Comparison of ENCODE assay signal across 23 mouse cellular contexts in genomic region chr7:73403538-73403937, GRCm38 (mm10). TPM values are rescaled to one million over a fixed set of nuclear protein-coding genes. Genes with fewer than 3 reads are reported as not detected.
DNase-seq lines count a peak whose midpoint lies in the region; ATAC-seq lines count a peak whose summit lies in the region.
"Had no signal": no experiment of that assay in that cellular context is flagged by ENCODE, and none has a peak within 500 bp of the region (broad histone marks: within the 10 kb centered on the region; RNA-seq: fewer than 3 reads in every experiment).

No protein-coding gene starts in this region.

- peaks cover 48% of the 10 kb centered on the region for H3K4me1 ChIP-seq in hindbrain, embryonic 12.5 days
- H3K4me1 ChIP-seq in hindbrain, embryonic 16.5 days (ENCODE audit: control insufficient read depth, insufficient read depth, low read depth, low read length), result peaks cover 34% of the 10 kb centered on the region
- H3K4me1 ChIP-seq in embryonic facial prominence, embryonic 10.5 days, result peaks cover 49% of the 10 kb centered on the region
- H3K4me1 ChIP-seq in neural tube, embryonic 15.5 days, result peaks cover 56% of the 10 kb centered on the region

- no peak overlapping the region for H3K9ac ChIP-seq in hindbrain, embryonic 12.5 days
- H3K9ac ChIP-seq in hindbrain, embryonic 16.5 days (ENCODE audit: low read depth, low read length), result no peak overlapping the region
- H3K9ac ChIP-seq in neural tube, embryonic 15.5 days (replicated peaks), result no peak overlapping the region
- H3K9ac ChIP-seq: embryonic facial prominence, embryonic 12.5 days; heart, embryonic 15.5 days; liver, postnatal 0 days had no signal

- DNase-seq in testis, postnatal 10 days (ENCODE audit: low spot score), result peak; percentile 45
- no peak for DNase-seq in testis, postnatal 14 days (ENCODE audit: low spot score)
- DNase-seq in embryonic facial prominence, embryonic 10.5 days (ENCODE audit: low spot score), result no peak
- DNase-seq in embryo, embryonic 10.5 days (ENCODE audit: low spot score), result no peak
- DNase-seq: cerebellum, adult 9-10 months; gastrocnemius, postnatal 14 days; heart, adult 18-20 months; kidney, adult 2 months; kidney, postnatal 10 days; liver, postnatal 0 days; thymus, adult 18-20 months had no signal

- WGBS in hindbrain, embryonic 12.5 days, result 48% methylated on average over 3 of the region's 3 CpGs
- 50% methylated on average over 3 of the region's 3 CpGs for WGBS in hindbrain, embryonic 16.5 days
- 30% methylated on average over 3 of the region's 3 CpGs for WGBS in embryonic facial prominence, embryonic 10.5 days
- 42% methylated on average over 3 of the region's 3 CpGs for WGBS in neural tube, embryonic 15.5 days

- no peak for ATAC-seq in hindbrain, embryonic 12.5 days (ENCODE audit: low FRiP score)
- ATAC-seq in hindbrain, embryonic 16.5 days, result no peak
- ATAC-seq in neural tube, embryonic 15.5 days (ENCODE audit: low FRiP score), result no peak
- no peak for ATAC-seq in megakaryocyte-erythroid progenitor cell, adult 5-6 weeks (replicated peaks; ENCODE audit: low FRiP score, low TSS enrichment, poor library complexity, severe bottlenecking)
- ATAC-seq: inflammation-experienced regulatory T-cells, adult 6 months; liver, postnatal 0 days had no signal

- H3K27ac ChIP-seq in hindbrain, embryonic 12.5 days, result 0 out of 2 replicates have a peak overlapping the region, but pooled peaks have one; percentile 40
- no peak overlapping the region for H3K27ac ChIP-seq in hindbrain, embryonic 16.5 days (ENCODE audit: low read depth, low read length)
- H3K27ac ChIP-seq in embryonic facial prominence, embryonic 10.5 days (replicated peaks), result 0 out of 2 replicates have a peak overlapping the region, but pooled peaks have one; percentile 42
- H3K27ac ChIP-seq in neural tube, embryonic 15.5 days (replicated peaks), result 0 out of 2 replicates have a peak overlapping the region, but pooled peaks have one; percentile 38
- H3K27ac ChIP-seq: embryonic facial prominence, embryonic 12.5 days; heart, embryonic 15.5 days had no signal

- no peaks in the 10 kb centered on the region for H3K27me3 ChIP-seq in hindbrain, embryonic 12.5 days
- H3K27me3 ChIP-seq in hindbrain, embryonic 16.5 days (replicated peaks; ENCODE audit: control insufficient read depth, insufficient read depth, low read length), result no peaks in the 10 kb centered on the region; the same call in 1 of the 2 replicates
- H3K27me3 ChIP-seq in embryonic facial prominence, embryonic 10.5 days (replicated peaks; ENCODE audit: low read depth, poor library complexity, severe bottlenecking), result 0 out of 2 replicates have a peak, but pooled peaks cover 10% of the 10 kb centered on the region
- H3K27me3 ChIP-seq in neural tube, embryonic 15.5 days (replicated peaks), result no peaks in the 10 kb centered on the region
- H3K27me3 ChIP-seq: embryonic facial prominence, embryonic 12.5 days had no signal

- H3K4me3 ChIP-seq in hindbrain, embryonic 12.5 days, result no peak overlapping the region
- H3K4me3 ChIP-seq in hindbrain, embryonic 16.5 days (ENCODE audit: low read length), result no peak overlapping the region
- no peak overlapping the region for H3K4me3 ChIP-seq in embryonic facial prominence, embryonic 10.5 days
- H3K4me3 ChIP-seq in neural tube, embryonic 15.5 days (replicated peaks), result no peak overlapping the region
- H3K4me3 ChIP-seq: embryonic facial prominence, embryonic 12.5 days; erythroblast, embryonic 14.5 days; heart, embryonic 15.5 days; megakaryocyte, embryonic 14.5 days had no signal

- no peak overlapping the region for H3K4me2 ChIP-seq in hindbrain, embryonic 12.5 days (replicated peaks)
- no peak overlapping the region for H3K4me2 ChIP-seq in hindbrain, embryonic 16.5 days (ENCODE audit: low read length)
- H3K4me2 ChIP-seq in neural tube, embryonic 15.5 days, result no peak overlapping the region
- H3K4me2 ChIP-seq: embryonic facial prominence, embryonic 12.5 days; heart, embryonic 15.5 days had no signal

- 0 out of 2 replicates have a peak, but pooled peaks cover 3% of the 10 kb centered on the region for H3K9me3 ChIP-seq in hindbrain, embryonic 12.5 days (replicated peaks)
- H3K9me3 ChIP-seq in hindbrain, embryonic 16.5 days (ENCODE audit: control insufficient read depth, low read length), result no peaks in the 10 kb centered on the region; the same call in 1 of the 2 replicates
- peaks cover 12% of the 10 kb centered on the region; the same call in 1 of the 2 replicates for H3K9me3 ChIP-seq in embryonic facial prominence, embryonic 10.5 days
- no peaks in the 10 kb centered on the region for H3K9me3 ChIP-seq in neural tube, embryonic 15.5 days (replicated peaks)
- H3K9me3 ChIP-seq: embryonic facial prominence, embryonic 12.5 days; G1E; heart, embryonic 15.5 days had no signal

- peaks cover 30% of the 10 kb centered on the region for H3K36me3 ChIP-seq in hindbrain, embryonic 12.5 days
- peaks cover 2% of the 10 kb centered on the region; the same call in 1 of the 2 replicates for H3K36me3 ChIP-seq in hindbrain, embryonic 16.5 days (ENCODE audit: control insufficient read depth, insufficient read depth, low read length)
- peaks cover 63% of the 10 kb centered on the region for H3K36me3 ChIP-seq in embryonic facial prominence, embryonic 10.5 days (replicated peaks)
- no peaks in the 10 kb centered on the region; the same call in 1 of the 2 replicates for H3K36me3 ChIP-seq in neural tube, embryonic 15.5 days
- H3K36me3 ChIP-seq: G1E; heart, embryonic 15.5 days had no signal

RNA-seq across cellular contexts. Expression of gene Rgma, which starts 28.2 kb away (rescaled TPM):
- 55.3 and 55.7 TPM in 2 replicates for polyA plus RNA-seq in hindbrain, embryonic 12.5 days (2016; fragmentation: Nextera tagmentation; extraction: Ambion mirVana)
- polyA plus RNA-seq in hindbrain, embryonic 16.5 days (2015; fragmentation: Nextera tagmentation; extraction: Ambion mirVana), result 30.9 and 39.8 TPM in 2 replicates
- 23.4 and 26.5 TPM in 2 replicates for polyA plus RNA-seq in embryonic facial prominence, embryonic 10.5 days (2016; fragmentation: Nextera tagmentation; extraction: Ambion mirVana)
- polyA plus RNA-seq in neural tube, embryonic 15.5 days (2015; fragmentation: Nextera tagmentation; extraction: Ambion mirVana), result 32.3 and 32.7 TPM in 2 replicates
- total RNA-seq in megakaryocyte-erythroid progenitor cell, adult 5-6 weeks (2014; fragmentation: Nextera tagmentation), result not detected in 2 replicates
- not detected in 2 replicates for total RNA-seq in megakaryocyte-erythroid progenitor cell, adult 5-6 weeks (2017)
- total RNA-seq: common myeloid progenitor, adult 5-6 weeks; hematopoietic stem cell, adult 5-6 weeks had no signal
- polyA plus RNA-seq: erythroblast, embryonic 14.5 days; G1E; inflammation-experienced regulatory T-cells, adult 6 months had no signal
